Mouse (Mus musculus): Measurements from ENCODE around the gene Ccdc142. TPM values are rescaled to one million over a fixed set of nuclear protein-coding genes. Genes with fewer than 3 reads are reported as not detected.
A peak's percentile ranks its signal among the peaks of the same experiment; 100 is the strongest.

Ccdc142 gene
- 2.8 and 3.0 TPM in 2 replicates for polyA plus RNA-seq (2014; fragmentation: Nextera tagmentation; extraction: Ambion mirVana)

- Histone ChIP-seq H3K4me3 (ENCODE audit: low read depth, low read length) (peak within 1 kb of the TSS; percentile 72), H3K36me3 (ENCODE audit: control insufficient read depth, insufficient read depth, low read length) (no peaks in the 10 kb centered on the region), H3K4me1 (replicated peaks; ENCODE audit: control insufficient read depth, insufficient read depth, low read length) (peaks cover 9% of the 10 kb centered on the region; the same call in 1 of the 2 replicates), H3K9me3 (ENCODE audit: control insufficient read depth, low read length) (no peaks in the 10 kb centered on the region), H3K27me3 (ENCODE audit: control insufficient read depth, insufficient read depth, low read length) (peaks cover 2% of the 10 kb centered on the region; the same call in 1 of the 2 replicates), H3K4me2 (ENCODE audit: low read depth, low read length, severe bottlenecking) (peak within 1 kb of the TSS; percentile 90), H3K27ac (ENCODE audit: low read depth, low read length) (peak within 1 kb of the TSS; percentile 26), H3K9ac (ENCODE audit: low read length) (peak within 1 kb of the TSS; percentile 77)
- DNase-seq (ENCODE audit: low spot score) (peak; percentile 86), ATAC-seq (replicated peaks; ENCODE audit: low FRiP score) (peak; percentile 88)
- under 1% methylated on average over 24 of the region's 25 CpGs for WGBS
Measured at GRCm38 (mm10) chr6:83101316-83101687, at the start of gene Ccdc142, which contains the start of gene Gm42688. Ccdc142 (plus strand) TSS chr6:83101601. Gm42688 (plus strand) TSS chr6:83101617.

GRCm38 (mm10) chr6:83053136-83053960 lies 48.1 kb upstream of the Ccdc142 start:
- Histone ChIP-seq H3K4me2 (ENCODE audit: low read depth, low read length, severe bottlenecking) (peak overlapping the region; percentile 84), H3K27me3 (ENCODE audit: control insufficient read depth, insufficient read depth, low read length) (no peaks in the 10 kb centered on the region), H3K27ac (ENCODE audit: low read depth, low read length) (peak overlapping the region; percentile 31; the same call in 1 of the 2 replicates), H3K9me3 (ENCODE audit: control insufficient read depth, low read length) (no peaks in the 10 kb centered on the region), H3K36me3 (ENCODE audit: control insufficient read depth, insufficient read depth, low read length) (peaks cover 2% of the 10 kb centered on the region; the same call in 1 of the 2 replicates), H3K4me3 (ENCODE audit: low read depth, low read length) (peak overlapping the region; percentile 98), H3K9ac (ENCODE audit: low read length) (peak overlapping the region; percentile 90), H3K4me1 (replicated peaks; ENCODE audit: control insufficient read depth, insufficient read depth, low read length) (peaks cover 11% of the 10 kb centered on the region)
- 3% methylated on average over 26 of the region's 26 CpGs for WGBS
- DNase-seq (ENCODE audit: low spot score) (peak; percentile 67), ATAC-seq (replicated peaks; ENCODE audit: low FRiP score) (peak; percentile 2; the same call in 1 of the 2 replicates)

GRCm38 (mm10) chr6:83054074-83054851 lies 47.1 kb upstream of the Ccdc142 start, which contains the start of gene Aup1:
Aup1 (plus strand) TSS chr6:83054521.
- under 1% methylated on average over 59 of the region's 64 CpGs for WGBS
- H3K27ac ChIP-seq (ENCODE audit: low read depth, low read length), result peak within 1 kb of the TSS; percentile 70
- ATAC-seq (replicated peaks; ENCODE audit: low FRiP score) (peak; percentile 96), DNase-seq (ENCODE audit: low spot score) (peak; percentile 99)
- H3K4me2 ChIP-seq (ENCODE audit: low read depth, low read length, severe bottlenecking), result peak within 1 kb of the TSS; percentile 84
- H3K36me3 ChIP-seq (ENCODE audit: control insufficient read depth, insufficient read depth, low read length), result peaks cover 2% of the 10 kb centered on the region; the same call in 1 of the 2 replicates
- peak within 1 kb of the TSS; percentile 98 for H3K4me3 ChIP-seq (ENCODE audit: low read depth, low read length)
- no peaks in the 10 kb centered on the region for H3K9me3 ChIP-seq (ENCODE audit: control insufficient read depth, low read length)
- H3K9ac ChIP-seq (ENCODE audit: low read length), result peak within 1 kb of the TSS; percentile 90
- H3K27me3 ChIP-seq (ENCODE audit: control insufficient read depth, insufficient read depth, low read length), result no peaks in the 10 kb centered on the region
- H3K4me1 ChIP-seq (replicated peaks; ENCODE audit: control insufficient read depth, insufficient read depth, low read length), result peaks cover 11% of the 10 kb centered on the region

- no peak for DNase-seq (ENCODE audit: low spot score)
Measured at GRCm38 (mm10) chr6:83054871-83055431, 46.5 kb upstream of the Ccdc142 start, which contains the start of gene Htra2. Htra2 (minus strand) TSS chr6:83055273.

GRCm38 (mm10) chr6:83057790-83058189 lies 43.6 kb upstream of the Ccdc142 start, which contains the start of gene Dqx1:
Dqx1 (plus strand) TSS chr6:83057844.
- Histone ChIP-seq H3K4me1 (replicated peaks; ENCODE audit: control insufficient read depth, insufficient read depth, low read length) (peaks cover 11% of the 10 kb centered on the region), H3K27ac (ENCODE audit: low read depth, low read length) (no peak within 1 kb of the TSS), H3K9me3 (ENCODE audit: control insufficient read depth, low read length) (no peaks in the 10 kb centered on the region), H3K36me3 (ENCODE audit: control insufficient read depth, insufficient read depth, low read length) (no peaks in the 10 kb centered on the region), H3K9ac (ENCODE audit: low read length) (no peak within 1 kb of the TSS), H3K4me3 (ENCODE audit: low read depth, low read length) (no peak within 1 kb of the TSS), H3K27me3 (ENCODE audit: control insufficient read depth, insufficient read depth, low read length) (peaks cover 5% of the 10 kb centered on the region; the same call in 1 of the 2 replicates), H3K4me2 (ENCODE audit: low read depth, low read length, severe bottlenecking) (no peak within 1 kb of the TSS)
- ATAC-seq (replicated peaks; ENCODE audit: low FRiP score) (no peak), DNase-seq (ENCODE audit: low spot score) (no peak)
- WGBS, result 49% methylated on average over 3 of the region's 3 CpGs

More at GRCm38 (mm10) chr6:83054871-83055431, 46.5 kb upstream of the Ccdc142 start, which contains the start of gene Htra2:
- peak; percentile 37 for ATAC-seq (replicated peaks; ENCODE audit: low FRiP score)
- WGBS, result under 1% methylated on average over 50 of the region's 50 CpGs
- Histone ChIP-seq H3K9ac (ENCODE audit: low read length) (peak within 1 kb of the TSS; percentile 90), H3K36me3 (ENCODE audit: control insufficient read depth, insufficient read depth, low read length) (peaks cover 2% of the 10 kb centered on the region; the same call in 1 of the 2 replicates), H3K4me3 (ENCODE audit: low read depth, low read length) (peak within 1 kb of the TSS; percentile 98), H3K27ac (ENCODE audit: low read depth, low read length) (peak within 1 kb of the TSS; percentile 70), H3K4me1 (replicated peaks; ENCODE audit: control insufficient read depth, insufficient read depth, low read length) (peaks cover 11% of the 10 kb centered on the region), H3K27me3 (ENCODE audit: control insufficient read depth, insufficient read depth, low read length) (no peaks in the 10 kb centered on the region), H3K4me2 (ENCODE audit: low read depth, low read length, severe bottlenecking) (peak within 1 kb of the TSS; percentile 84), H3K9me3 (ENCODE audit: control insufficient read depth, low read length) (no peaks in the 10 kb centered on the region)

GRCm38 (mm10) chr6:83058725-83059124 lies 42.7 kb upstream of the Ccdc142 start:
- DNase-seq (ENCODE audit: low spot score) (no peak), ATAC-seq (replicated peaks; ENCODE audit: low FRiP score) (no peak)
- no peak overlapping the region for H3K4me3 ChIP-seq (ENCODE audit: low read depth, low read length)
- WGBS, result 92% methylated on average over 2 of the region's 2 CpGs
- H3K4me2 ChIP-seq (ENCODE audit: low read depth, low read length, severe bottlenecking), result no peak overlapping the region
- H3K36me3 ChIP-seq (ENCODE audit: control insufficient read depth, insufficient read depth, low read length), result no peaks in the 10 kb centered on the region
- peaks cover 6% of the 10 kb centered on the region for H3K4me1 ChIP-seq (replicated peaks; ENCODE audit: control insufficient read depth, insufficient read depth, low read length)
- no peaks in the 10 kb centered on the region for H3K9me3 ChIP-seq (ENCODE audit: control insufficient read depth, low read length)
- H3K27ac ChIP-seq (ENCODE audit: low read depth, low read length), result no peak overlapping the region
- H3K27me3 ChIP-seq (ENCODE audit: control insufficient read depth, insufficient read depth, low read length), result peaks cover 13% of the 10 kb centered on the region
- no peak overlapping the region for H3K9ac ChIP-seq (ENCODE audit: low read length)

- Histone ChIP-seq H3K27me3 (ENCODE audit: control insufficient read depth, insufficient read depth, low read length) (peaks cover 83% of the 10 kb centered on the region), H3K27ac (ENCODE audit: low read depth, low read length) (no peak overlapping the region), H3K4me1 (replicated peaks; ENCODE audit: control insufficient read depth, insufficient read depth, low read length) (peaks cover 14% of the 10 kb centered on the region; the same call in 1 of the 2 replicates), H3K36me3 (ENCODE audit: control insufficient read depth, insufficient read depth, low read length) (no peaks in the 10 kb centered on the region), H3K9me3 (ENCODE audit: control insufficient read depth, low read length) (no peaks in the 10 kb centered on the region), H3K4me2 (ENCODE audit: low read depth, low read length, severe bottlenecking) (no peak overlapping the region), H3K9ac (ENCODE audit: low read length) (no peak overlapping the region), H3K4me3 (ENCODE audit: low read depth, low read length) (no peak overlapping the region)
- ATAC-seq (replicated peaks; ENCODE audit: low FRiP score) (no peak), DNase-seq (ENCODE audit: low spot score) (no peak)
- 37% methylated on average over 8 of the region's 8 CpGs for WGBS
Measured at GRCm38 (mm10) chr6:83065995-83066394, 35.4 kb upstream of the Ccdc142 start.

- Histone ChIP-seq H3K9me3 (ENCODE audit: control insufficient read depth, low read length) (no peaks in the 10 kb centered on the region), H3K4me2 (ENCODE audit: low read depth, low read length, severe bottlenecking) (no peak overlapping the region), H3K27me3 (ENCODE audit: control insufficient read depth, insufficient read depth, low read length) (peaks cover 88% of the 10 kb centered on the region), H3K9ac (ENCODE audit: low read length) (no peak overlapping the region), H3K4me1 (replicated peaks; ENCODE audit: control insufficient read depth, insufficient read depth, low read length) (peaks cover 14% of the 10 kb centered on the region; the same call in 1 of the 2 replicates), H3K4me3 (ENCODE audit: low read depth, low read length) (no peak overlapping the region), H3K27ac (ENCODE audit: low read depth, low read length) (no peak overlapping the region), H3K36me3 (ENCODE audit: control insufficient read depth, insufficient read depth, low read length) (no peaks in the 10 kb centered on the region)
- no peak for ATAC-seq (replicated peaks; ENCODE audit: low FRiP score)
- WGBS, result 24% methylated on average over 6 of the region's 6 CpGs
- DNase-seq (ENCODE audit: low spot score), result no peak
Measured at GRCm38 (mm10) chr6:83066441-83066840, 35.0 kb upstream of the Ccdc142 start.
